Mouse (Mus musculus): ENCODE measurements around the gene Mettl5.
A peak's percentile ranks its signal among the peaks of the same experiment; 100 is the strongest.
"Not testable (repeated sequence)": the region's sequence is repeated elsewhere in the genome, so short reads cannot be mapped to it uniquely, and the experiment has no call there.

Mettl5 gene

DNA sequence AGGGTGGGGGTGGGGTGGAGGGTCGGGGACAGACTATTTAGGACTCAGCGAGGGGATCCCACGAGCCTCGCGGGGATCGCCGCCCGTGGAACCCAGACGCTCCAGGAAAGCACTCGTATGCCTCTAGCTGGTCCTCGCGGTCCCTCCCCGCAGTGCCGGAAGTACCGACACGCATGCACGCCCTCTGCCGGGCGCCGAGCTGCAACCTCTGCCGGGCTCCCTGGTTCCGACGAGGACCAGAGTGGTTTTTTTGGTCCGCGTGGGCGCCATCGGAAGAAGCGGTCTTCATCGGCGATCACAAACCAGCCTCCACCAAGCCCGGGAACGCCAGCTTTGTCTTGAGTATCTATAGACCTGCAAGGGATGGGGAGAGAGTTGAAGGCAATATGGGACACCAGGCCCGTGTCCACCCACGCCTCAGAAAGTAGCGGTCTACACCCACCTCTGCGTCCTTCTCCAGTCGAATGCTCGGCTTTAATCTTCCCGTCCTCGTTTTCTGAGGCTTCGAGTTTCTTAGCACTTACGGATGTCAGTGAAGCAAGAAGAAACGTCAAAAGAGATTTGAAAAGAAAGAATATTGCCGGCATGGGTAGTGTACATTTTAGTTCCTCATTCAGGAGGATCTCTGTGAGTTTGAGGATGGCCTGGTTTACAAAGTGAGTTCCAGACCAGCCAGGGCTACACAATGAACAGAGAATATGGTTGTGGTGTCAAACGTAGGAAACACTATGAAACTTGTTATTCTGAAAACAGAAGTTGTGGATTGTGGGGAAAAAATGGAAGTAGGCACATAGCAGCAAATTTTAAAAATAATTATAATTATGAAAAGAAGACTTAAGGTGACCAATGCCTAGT lies at the start of gene Mettl5:
Mettl5 (minus strand) TSS at position 165 of the 855 bp plus-strand sequence.
- DNase-seq (ENCODE audit: low spot score) = peak; percentile 83

DNA sequence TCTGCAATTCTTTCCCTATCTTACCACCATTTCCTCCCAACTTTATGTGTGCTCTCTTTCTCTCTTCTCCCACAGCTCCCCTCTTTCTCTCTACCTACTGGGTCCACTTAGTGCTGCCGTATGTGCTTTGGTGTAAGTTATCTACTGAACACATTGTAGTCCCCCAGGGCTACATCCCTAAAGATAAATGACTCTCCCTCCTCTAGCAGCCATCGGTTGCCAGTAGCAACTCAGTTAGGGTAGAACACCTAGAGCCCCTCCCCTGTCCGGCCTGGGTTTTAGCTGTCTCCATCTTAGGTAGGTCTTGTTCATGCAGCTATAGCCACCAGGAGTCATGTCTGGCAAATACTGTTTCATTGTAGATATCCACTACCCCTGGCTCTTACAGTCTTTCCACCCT lies 39.5 kb upstream of the Mettl5 start:
- no peak for DNase-seq (ENCODE audit: low spot score)

DNA sequence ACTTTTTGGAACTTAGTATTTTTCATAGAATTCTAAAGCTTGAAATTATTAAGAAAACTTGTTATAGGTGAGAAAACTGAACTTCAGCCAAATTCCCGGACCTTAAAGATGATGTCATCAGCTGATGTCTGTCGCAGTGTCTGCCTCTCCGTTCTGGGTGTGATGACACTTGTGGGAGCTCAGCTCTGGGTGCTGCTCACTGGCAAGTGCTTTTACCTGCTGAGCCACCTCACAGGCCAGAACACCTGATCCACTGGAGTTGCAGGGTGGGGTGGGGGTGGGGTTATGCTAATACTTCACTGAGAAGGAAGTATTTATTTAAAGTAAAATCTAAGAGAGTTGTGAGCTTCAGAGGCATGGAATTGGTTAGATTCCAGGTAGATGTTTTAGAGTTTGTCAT lies 31.9 kb upstream of the Mettl5 start:
- no peak for DNase-seq (ENCODE audit: low spot score)

DNA sequence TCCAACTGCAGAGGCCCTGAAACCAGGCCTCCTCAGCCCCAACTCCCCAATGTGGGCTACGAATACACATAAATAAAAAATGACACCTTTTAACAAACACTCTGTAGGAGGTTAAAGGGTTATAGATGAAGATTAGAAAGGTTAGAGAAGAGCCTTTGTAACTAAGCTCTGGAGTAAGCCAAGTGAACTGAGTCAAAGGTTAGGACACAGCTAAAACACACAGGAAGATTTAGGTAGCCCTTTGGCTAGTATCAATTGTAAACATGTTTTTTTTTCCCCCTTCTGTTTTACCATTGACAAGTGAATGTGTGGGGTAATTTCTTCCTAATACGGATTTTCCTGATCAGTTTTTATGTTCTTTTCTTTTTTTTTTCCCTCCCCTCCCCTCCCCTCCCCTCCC lies 27.4 kb upstream of the Mettl5 start:
- DNase-seq (ENCODE audit: low spot score) = no peak

DNA sequence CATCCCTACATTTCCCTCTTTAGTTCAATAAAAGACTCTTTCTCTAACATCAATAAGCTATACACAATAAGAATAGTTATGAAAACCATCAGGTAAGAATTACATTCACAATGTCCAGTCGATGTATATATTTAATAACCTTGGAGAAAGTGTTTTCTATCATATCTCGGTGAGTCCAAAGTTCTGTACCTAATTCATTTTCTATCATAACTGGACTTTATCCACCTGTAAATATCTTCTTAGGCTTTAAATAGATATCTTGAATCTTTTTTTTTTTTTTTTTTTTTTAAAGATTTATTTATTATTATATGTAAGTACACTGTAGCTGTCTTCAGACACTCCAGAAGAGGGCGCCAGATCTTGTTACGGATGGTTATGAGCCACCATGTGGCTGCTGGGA lies 22.0 kb upstream of the Mettl5 start:
- DNase-seq (ENCODE audit: low spot score) = not testable (repeated sequence)

DNA sequence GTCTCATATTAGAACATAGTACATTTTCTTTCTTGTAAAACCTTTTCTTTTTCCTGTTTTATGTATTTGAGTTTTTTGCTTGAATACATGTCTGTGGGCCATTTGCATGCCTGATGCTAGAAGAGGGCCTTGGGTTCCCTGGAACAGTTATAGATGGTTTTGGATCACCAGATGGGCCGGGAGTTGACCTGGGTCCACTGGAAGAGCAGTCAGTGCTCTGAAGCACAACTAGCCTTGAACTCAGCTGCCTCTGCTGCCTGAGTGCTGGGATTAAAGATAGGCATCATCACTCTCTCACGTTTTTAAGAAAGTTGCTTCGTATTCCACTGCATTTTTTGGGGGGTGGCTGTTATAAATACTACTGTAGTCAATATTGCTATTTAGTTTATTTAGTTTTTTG lies 18.1 kb upstream of the Mettl5 start:
- no peak for DNase-seq (ENCODE audit: low spot score)

DNA sequence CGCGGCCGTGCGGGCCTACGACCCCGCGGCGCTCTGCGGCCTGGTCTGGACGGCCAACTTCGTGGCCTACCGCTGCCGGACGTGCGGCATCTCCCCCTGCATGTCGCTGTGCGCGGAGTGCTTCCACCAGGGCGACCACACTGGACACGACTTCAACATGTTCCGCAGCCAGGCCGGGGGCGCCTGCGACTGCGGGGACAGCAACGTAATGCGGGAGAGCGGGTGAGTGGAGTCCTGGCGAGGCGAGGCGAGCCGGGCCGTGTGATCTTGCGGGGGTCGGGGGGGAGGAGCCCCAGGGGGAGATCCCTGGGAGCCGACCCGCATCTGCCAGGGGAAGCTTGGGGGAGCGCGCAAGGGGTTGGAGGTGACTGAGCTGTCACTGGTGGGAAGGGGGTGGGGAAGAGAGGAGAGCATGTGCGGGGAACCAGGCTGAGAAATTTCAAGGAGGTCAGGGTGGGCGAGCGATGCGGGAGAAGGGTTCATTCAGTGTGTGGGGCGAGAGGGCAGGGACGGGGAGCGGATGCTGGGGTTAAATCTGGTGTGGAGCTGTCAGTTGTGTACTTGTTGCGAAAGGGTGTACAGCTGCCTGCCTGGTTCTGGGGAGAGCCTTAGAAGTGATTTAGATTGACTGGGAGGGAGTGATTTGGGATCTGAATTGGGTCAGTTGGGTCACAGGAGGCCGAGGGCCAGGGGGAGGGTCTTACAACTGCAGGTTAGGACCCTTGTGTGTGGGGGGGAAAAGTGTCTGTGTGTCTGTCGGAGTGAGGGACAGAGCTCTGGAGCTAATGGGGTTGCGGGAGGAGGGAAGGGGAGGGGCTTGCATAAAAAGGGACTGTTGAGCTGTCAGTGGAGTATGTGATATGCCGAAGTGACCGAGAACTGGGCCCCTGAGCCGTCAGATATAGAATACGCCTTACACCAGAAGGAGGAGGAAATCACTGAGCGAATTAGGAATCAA lies 12.5 kb upstream of the Mettl5 start:
- DNase-seq (ENCODE audit: low spot score) = peak; percentile 67

DNA sequence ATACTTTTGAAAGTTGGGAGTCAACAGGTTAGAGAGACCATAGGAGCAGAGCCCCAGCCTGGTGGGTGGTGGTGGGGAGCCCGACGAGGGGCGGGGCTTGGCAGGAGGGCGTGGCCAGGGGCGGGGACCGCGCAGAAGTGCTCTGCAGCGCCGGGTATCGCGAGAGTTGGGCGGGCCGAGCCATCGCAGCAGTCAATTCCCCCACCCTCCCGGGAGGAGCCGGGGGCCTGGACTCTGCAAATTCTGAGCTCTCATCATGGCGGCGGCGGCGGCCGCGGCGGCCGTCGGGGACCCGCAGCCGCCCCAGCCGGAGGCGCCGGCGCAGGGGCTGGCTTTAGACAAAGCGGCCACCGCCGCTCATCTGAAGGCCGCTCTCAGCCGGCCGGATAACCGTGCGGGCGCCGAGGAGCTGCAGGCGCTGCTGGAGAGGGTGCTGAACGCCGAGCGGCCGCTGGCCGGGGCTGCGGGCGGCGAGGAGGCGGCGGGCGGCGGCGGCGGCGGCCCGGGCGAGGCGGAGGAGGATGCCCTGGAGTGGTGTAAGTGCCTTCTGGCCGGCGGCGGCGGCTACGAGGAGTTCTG lies 11.7 kb upstream of the Mettl5 start, which contains the start of gene Ubr3:
Ubr3 (plus strand) TSS at position 208 of the 579 bp plus-strand sequence.
- peak; percentile 96 for DNase-seq (ENCODE audit: low spot score)

DNA sequence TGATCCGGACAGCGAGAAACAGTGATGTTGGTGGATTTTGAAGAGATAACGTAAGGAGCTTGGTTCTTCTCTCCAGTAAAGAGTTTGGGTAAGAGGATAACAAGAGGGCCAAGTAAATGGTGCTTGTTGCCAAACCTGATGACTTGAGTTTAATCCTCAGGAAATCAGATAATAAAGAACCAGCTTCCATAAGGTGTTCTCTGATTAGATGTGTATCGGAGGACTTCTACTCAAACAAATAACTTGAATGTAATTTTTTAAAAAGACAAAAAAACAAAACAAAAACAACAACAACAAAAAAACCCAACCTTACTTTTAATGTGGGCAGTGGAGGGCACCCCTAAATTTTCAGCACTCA lies 10.8 kb upstream of the Mettl5 start:
- DNase-seq (ENCODE audit: low spot score) = no peak

DNA sequence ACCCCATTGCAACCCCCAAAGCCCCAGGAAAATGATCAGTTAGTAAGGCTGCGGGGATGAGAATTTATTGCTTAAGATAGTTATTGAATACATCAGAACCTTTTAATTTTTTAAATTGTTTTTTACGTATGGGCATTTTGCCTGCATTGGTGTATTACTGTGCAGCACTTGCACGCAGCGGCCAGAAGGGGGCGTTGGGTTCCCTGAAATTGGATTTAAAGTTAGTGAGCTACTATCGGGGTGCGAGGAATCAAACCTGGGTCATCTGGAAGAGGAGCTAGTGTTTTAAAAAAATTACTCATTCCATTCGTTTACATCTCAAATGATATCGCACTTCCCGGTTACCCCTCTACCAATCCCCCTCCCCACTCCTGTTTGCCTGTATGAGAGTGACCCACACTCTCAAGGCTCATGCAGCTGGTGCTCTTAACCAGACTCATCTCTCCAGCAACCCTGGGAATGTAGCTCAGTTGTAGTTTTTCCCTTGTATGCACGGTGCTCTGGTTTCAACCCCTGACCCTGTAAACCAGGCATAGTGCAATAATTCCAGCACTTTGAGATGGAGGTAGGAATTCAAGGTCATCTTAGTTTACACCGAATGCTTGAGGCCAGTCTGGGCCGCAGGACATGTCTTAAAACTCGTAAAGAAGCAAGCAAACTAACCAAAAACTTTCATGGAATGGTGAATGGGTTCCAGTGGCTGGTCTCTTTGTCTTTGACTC lies 10.2 kb upstream of the Mettl5 start:
- no peak for DNase-seq (ENCODE audit: low spot score)

DNA sequence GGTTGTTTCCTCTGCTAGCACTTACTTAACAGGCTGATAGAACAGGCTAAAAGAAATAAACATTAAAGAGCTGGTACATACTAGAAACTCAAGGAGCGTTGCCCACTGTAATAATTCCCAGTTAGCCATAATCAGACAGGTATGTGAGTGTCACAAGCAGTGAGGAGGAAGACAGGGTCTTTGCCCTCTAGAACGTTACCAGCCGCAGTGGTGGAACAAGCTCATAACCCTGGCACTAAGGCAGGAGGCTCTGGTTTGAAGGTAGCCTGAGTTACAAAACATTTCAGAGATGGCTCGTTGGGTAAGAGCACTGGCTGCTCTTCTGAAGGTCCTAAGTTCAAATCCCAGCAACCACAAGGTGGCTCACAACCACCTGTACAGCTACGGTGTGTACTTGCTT lies 8.5 kb upstream of the Mettl5 start:
- DNase-seq (ENCODE audit: low spot score) = no peak

DNA sequence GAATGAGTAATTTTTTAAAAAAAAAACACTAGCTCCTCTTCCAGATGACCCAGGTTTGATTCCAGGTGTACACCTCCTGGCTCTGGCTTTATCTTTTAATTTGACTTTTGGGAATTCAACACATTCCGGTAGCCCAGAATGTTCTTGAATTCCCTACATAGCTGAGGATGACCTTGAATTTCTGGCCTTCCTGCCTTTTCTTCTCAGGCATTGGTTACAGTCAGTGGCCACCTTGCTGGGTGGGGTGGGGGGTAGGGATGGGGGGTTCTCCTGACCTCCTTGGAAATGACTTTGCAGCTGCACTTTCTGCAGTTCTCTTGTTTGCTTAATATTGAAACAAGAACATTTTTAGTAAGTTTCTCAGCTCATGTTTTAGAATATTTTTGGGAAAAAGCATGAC lies 7.7 kb upstream of the Mettl5 start:
- DNase-seq (ENCODE audit: low spot score) = no peak

DNA sequence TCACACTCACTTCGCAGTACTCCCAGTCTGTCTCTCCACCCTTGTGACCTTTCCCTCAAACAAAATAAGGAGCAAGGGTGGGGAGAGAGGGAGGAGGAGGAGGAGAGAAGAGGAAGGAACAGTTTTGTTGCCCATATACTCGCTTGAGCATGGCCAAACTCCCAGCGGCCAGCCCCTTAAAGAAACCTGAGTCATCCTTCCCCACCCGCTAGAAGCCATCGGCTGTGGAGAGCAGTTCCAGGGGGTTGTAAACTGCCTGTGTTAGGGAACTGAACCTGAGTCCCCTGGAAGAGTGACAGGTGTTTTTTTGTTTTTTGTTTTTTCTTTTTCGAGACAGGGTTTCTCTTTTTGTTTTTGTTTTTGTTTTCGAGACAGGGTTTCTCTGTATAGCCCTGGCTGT lies 5.4 kb upstream of the Mettl5 start:
- no peak for DNase-seq (ENCODE audit: low spot score)

DNA sequence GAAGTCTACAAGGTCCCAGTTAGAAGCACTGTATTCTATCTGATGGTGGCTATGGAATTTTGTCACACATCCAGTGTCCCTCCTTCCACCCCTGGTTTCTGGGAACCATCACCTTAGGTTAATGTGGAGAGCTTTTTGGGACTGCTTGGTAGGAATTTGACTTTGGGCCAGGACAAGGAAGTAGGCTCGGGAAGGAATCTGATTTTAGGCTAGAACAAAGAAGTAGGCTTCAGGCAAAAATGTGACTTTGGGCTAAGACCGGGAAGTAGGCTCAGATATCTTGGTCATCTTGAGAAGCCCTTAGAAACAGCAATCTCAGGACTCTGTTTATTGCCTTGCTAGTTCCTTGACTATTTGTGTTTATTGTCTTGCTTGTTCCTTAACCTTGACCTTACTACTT lies 3.5 kb upstream of the Mettl5 start:
- no peak for DNase-seq (ENCODE audit: low spot score)

DNA sequence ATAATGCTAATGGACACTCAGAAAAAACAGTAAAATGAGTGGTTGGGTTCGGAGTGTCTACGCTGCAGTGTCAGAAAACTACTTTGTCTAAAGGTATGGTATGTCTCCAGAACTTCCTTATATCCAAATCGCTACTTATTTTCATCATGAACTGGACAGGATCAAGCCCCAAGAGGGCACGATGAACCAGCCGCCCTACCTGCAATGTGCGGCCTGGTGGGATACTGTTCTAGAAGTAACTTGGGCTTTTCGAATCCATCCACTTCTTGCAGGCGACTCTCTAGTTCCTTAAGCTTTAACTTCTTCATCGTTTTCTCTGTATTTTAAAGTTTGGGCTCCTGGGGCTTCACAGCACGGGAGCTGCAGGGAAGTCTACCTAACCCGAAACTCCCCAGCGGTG lies 365 bp downstream of the Mettl5 start:
- no peak for DNase-seq (ENCODE audit: low spot score)

DNA sequence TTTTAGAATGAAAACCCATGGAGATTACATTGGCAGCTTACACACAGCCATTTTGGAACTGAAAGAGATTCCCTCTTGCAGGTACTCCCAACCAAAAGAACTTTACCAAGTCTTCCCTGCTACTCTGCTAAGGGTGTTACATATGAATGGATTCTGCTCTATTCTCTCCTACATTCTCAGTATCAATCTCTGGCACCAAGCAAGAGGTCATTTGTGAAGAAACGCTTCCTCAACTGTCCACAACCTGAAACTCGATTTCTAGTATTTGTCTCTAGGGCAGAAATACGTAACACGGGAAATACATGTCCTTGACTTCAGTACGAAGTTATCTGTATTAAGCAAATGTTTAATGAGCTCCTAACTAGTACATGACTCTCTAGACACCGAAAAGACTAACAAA lies 834 bp downstream of the Mettl5 start:
- no peak for DNase-seq (ENCODE audit: low spot score)

DNA sequence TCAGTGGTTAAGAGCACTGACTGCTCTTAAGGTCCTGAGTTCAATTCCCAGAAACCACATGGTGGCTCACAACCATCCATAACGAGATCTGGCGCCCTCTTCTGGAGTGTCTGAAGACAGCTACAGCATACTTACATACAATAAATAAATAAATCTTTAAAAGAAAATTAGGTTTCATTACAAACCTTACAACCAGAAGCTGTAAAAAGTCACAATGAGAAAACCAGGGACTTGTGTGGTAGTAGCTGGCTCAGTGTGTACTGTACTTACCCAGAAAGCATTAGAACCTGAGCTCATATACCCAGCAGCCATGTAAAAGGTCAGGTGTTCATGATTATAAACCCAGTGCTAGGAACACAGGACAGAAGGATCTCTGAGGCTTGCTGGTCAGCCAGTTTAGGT lies 1.4 kb downstream of the Mettl5 start:
- DNase-seq (ENCODE audit: low spot score) = no peak

DNA sequence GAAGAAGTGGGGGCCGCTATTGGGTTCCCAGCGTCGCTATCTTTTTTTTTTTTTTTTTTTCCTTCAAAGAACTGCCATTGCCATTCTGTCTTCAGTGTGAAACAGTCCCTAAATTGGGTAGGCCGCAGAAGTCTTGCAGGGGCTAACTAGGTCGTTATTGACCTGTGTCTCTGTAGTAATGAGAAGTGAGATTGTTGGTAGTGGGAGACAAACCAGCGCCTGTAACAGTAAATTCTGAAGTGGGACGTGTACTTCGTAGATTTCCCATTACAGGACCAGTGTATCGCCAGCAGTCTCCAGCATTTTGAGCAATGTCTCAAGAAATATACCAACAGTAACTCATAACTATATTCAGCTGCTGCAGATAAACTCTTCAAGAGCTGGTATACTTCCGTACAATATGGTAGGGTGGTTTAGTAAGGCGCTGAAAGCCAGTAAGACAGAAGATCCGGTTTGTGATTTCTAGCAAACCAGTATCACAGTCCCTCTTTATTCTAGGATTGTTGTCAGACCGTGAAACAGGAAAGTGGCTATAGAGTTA lies 23.2 kb downstream of the Mettl5 start:
- no peak for DNase-seq (ENCODE audit: low spot score)

DNA sequence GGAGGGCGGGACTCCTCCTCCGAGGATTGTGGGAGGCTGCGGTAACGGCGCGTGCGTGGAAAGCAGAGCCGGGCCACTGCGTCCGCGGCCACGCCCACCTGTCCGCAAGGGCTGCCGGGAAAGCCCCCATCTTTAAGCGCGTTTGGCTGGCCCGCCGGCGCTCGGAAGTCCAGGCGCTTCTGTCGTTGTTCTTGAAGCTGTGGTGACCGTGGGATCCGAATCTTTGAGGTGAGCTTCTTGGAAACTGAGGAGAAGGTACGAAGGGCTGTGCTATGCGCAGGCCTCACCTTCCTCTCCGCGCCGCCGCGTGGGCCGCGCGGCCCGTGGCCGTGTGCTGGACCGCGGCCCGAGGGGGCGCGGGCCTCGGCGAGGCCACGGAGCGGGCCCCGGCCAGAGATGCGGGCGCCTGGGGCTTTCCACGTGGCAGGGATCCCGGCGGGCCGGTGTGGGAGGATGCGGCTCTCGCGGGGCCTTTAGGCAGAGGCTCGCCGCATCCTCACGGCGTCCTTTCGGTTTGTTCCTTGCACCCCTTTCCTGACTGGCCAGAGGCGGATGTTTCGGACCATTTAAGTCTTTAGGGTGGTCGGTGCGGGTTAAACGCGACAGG lies 23.8 kb downstream of the Mettl5 start, which contains the start of gene Ssb:
Ssb (plus strand) TSS at position 78 of the 607 bp plus-strand sequence.
- DNase-seq (ENCODE audit: low spot score) = peak; percentile 90

DNA sequence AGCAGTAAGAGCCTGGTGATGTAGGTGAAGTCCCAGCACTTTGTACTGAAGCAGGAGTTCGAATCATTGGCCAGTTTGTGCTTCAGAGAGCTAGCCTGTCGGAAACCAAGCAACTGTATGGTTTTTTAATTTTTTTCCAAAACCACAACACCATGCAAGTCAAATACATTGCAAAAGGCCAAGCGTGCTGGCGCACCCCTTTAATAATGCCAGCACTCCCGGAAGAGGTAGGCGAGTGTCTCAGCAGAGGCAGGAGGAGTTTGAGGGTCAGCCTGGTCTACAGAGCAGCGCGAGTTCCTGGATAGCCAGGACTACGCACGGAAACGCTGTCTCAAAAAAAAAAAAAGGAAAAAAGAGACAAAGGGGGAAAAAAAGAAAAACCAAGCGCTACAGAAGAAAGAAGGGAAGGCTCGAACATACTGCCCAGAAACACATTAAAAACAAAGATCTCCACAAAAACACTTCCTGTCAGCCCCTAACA lies 24.4 kb downstream of the Mettl5 start:
- peak; percentile 14 for DNase-seq (ENCODE audit: low spot score)

DNA sequence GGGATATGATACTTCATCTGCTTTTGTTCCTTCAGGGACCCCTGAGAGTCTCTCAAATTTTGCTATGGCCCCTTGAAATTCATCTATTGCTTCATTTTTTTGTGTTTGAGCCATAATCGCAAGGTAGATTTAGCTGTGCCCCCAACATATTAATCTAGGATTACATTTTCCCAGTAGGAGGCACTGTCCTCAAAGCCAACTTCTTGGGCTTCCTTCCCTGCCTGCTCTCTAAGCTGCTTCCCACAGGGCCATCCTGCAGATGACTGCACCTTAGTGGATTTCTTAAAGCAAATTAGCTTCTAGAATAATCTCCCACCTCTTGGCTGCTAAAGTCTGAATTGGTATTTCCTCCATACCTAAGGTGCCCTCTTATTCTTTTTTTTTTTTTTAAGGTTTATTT lies 27.5 kb downstream of the Mettl5 start:
- DNase-seq (ENCODE audit: low spot score) = no peak
